Mouse (Mus musculus) activated CD4-positive, CD25-positive, alpha-beta regulatory T cell, adult 4 months (primary cell): Measurements from ENCODE around the gene Stat5a. TPM values are rescaled to one million over a fixed set of nuclear protein-coding genes. Genes with fewer than 3 reads are reported as not detected.
A peak's percentile ranks its signal among the peaks of the same experiment; 100 is the strongest.

Experiments
- ATAC-seq: one replicate; pipeline ENCODE4 v1.8.0; 2017
- polyA plus RNA-seq, 2 experiments: library from polyadenylated mRNA; unstranded; fragments of 100-300 nt; shearing (Covaris generic); gene quantifications; one replicate each; pipeline ENCODE4 v1.2.1; 2017

The Stat5a gene
- polyA plus RNA-seq, 2 experiments from 2014 or later: 23.8 to 37.0 TPM

DNA sequence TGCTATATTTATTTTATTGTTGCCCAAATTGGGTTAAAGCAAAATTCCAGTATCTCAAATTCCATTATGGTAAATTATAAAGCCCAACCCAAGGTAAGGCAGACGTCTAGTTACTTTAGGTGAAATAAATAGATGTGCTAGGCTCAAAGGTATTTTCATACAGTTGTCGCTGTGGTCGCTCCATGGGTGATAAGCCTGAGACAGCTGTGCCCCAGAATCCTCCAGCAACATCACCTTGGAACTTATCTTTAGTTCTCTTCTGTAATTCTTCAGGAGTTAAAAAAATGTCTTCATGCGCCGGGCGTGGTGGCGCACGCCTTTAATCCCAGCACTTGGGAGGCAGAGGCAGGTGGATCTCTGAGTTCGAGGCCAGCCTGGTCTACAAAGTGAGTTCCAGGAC is 20.3 kb upstream of the Stat5a start:
- ATAC-seq: no peak

DNA sequence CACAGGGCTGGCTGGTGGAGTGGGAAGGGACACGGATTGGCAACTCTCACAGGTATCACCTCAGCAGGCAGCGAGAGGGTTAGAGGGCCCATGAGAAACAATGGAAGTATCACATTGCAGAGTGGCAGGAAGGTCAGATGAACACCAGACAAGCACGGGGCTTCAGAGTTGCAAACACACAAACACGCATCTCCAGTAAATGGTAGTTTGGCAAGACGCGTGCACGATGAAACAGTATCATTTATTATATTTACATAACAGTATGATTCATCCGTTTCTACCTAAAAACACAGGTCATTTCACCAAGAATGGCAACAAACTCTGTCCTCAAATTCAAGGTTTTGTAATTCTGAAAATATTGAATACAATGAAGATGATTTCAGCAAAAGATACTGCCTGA is 19.6 kb upstream of the Stat5a start:
- no peak for ATAC-seq

DNA sequence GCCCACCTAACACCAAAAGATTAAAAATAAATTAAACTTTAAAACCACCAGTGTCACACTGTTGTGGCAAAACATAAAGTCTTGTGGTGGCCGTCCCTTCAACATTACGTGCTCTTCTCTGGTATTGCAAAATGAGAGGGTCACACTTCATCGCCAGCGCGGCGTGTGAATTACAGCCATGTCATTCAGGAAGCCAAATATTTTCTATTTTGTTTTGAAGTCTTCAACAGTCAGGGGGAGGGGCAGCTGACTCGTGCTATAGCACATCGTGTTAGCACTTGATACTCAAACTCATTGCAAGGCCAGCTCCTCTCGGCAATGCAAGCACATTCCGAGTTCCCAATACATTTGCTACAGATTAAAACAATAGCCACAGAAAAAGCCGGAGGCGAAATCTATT is 18.3 kb upstream of the Stat5a start:
- ATAC-seq: peak; percentile 30

DNA sequence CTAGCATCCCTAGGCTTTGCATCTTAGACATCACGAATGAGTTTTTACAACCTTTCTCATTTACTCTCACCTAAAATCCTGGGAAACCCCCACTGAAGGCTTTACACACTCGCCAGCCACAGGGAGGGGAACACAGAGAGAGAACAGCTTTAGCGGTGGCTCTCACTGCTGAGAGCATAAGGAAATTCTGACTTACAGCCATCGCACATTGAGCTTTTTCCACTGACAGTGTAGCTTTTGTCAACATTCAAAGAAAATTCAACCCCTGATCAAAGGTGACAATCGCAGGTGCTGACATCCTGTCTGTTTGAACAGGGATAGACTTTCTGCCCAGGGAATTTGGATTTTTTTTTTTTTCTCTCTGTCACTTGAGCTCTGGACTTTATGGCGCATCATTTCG is 17.1 kb upstream of the Stat5a start:
- peak; percentile 31 for ATAC-seq

DNA sequence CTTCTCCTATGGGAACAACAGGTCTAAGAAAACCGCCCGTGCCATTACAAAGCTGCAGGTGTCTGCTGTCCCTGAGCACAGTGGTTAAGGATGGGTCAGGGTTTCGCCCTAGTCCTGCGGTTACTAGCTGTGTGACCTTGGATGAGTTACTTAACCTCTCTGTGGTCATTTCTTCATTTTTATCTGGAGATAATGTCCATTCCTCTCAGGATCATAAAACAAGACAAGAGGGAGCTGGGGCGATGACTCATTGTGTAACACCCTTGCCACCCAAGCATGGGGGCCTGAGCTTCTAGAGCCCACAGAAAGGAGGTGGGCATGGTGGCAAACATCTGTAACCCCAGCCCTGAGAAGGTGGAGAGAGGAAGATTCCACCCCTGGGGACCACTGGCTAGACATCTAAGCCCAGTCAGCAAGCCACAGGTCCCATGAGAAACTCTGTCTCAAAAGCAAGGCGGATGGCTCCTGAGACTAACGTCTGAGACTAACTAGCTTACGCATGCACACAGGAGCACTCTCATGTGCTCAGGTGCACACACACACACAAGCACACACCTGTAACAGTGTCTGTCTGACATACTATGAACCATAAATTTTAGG is 16.0 kb upstream of the Stat5a start:
- ATAC-seq: no peak

DNA sequence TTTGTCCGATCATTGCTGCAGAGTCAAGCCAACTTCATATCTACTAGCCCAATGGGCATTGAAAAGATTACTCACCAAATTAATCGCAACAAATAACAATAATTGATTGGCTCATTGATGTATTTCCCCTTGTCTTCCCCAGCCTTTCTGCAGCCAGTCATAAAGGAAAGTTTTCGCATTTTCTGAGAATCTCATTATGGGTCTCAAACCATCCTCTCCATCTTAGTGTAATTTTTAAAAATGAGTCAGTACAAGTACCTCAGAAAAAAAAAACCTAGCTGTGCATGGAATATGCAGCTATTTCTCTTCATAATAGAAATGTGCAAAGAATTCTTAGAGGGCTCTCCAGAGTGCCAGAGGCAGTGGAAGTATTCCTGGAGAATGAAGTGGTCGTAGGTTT is 15.0 kb upstream of the Stat5a start:
- ATAC-seq: no peak

DNA sequence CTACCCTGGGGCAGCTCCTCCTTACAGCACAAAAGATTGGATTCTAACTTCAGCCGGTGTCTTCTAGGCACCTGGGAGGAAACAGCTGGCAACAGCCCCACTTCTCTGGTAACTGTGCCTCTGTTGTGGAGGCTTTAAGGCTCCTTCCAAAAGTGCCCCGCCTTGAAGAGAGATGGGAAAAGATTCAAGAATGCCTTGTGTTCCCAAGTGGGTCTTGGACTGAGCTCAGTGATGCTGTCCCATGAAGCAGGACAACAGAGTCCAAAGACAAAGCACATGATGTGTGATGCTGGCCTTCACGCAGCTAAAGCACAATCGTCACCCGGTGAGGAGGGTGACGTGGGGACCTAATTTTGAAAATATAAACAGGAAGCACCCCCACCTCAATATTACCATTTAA is 13.4 kb upstream of the Stat5a start:
- ATAC-seq: peak; percentile 45

DNA sequence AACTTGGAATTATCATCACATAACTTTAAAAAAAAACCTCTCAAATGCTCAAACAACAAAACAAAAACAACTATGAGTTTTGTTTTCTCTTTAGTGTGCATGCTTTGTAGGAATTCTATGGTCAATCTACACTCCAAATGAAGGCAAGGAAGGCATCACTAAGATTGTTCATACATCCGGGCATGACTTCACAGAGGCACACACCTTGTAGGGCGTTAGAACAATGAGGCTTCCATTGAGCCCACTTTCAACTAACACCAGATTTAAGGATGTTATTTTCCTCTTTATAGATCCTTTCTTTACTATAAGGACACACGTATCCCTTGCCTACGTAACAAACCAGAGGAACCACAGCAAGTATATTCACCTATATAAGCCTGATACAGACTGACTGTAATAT is 11.6 kb upstream of the Stat5a start:
- ATAC-seq: no peak

DNA sequence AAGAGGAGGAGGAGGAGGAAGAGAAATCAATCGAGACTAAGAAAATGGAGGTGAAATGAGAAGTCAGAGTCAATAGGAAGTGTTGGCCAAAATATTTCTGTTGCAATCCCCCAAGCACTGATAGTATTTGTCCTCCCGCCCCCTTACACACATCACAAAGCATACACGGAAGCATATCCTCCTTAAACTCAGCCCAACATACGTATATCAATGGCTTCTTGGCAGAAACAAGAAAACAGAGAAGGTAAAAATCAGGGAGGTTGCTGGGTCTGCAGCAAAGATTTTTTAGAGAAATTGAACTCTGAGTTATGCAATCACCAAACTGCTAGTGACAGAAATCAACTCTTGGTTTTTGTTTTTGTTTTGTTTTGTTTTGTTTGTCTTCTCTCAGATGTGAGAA is 11.1 kb upstream of the Stat5a start:
- ATAC-seq: peak; percentile 55

DNA sequence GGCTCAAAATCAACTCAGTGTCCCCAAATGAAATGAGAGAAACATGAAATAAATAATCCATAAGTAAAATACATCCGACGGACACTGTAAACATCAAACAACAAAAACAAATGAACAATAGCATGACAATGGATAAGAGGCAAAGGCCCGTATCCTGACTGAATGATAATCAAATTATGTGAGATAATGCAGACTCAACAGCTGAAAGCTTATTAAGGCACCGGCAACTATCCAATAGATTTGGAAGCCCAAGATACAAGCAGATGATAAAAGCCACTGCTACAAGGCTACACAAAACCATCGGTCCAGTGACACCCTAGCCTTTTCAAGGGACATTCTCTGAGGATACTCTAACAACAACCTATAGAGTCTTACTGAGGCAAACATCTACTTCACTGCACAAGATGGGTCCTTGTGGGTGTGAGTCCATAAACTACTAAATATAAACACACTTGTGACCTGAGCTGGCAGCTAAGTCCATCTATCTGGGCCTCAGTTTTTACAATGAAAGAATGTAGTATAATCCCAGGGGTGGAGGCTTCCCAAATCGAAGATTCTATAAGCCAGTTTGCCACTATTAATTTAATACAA is 10.3 kb upstream of the Stat5a start:
- no peak for ATAC-seq

DNA sequence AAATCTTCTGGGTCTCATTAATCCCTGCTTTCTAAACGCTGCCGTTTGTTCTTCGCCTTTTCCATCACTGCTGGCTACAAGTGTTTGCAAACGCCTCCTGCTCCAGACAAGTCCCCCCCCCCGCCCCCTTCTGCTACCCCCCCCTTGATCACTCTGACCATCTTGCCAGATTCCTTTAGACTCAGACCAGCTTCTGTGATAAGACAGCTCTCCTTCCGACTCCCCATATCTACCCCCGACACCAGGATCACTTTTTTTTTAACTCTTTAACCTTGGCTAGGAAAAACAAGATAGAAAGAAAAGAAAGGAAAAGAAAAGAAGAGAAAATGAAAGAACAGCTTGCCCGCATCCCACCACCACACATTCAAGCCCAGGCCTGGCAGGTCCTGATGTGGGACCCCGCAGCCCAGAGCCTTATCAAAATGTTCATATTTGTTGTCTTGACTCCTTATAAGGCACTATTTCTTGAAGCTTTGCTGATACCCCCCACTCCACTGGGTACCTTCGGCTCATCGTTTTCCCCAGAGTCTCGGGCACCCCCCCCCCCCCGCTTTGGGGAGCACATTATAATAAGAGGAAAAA is 9.6 kb upstream of the Stat5a start:
- no peak for ATAC-seq

DNA sequence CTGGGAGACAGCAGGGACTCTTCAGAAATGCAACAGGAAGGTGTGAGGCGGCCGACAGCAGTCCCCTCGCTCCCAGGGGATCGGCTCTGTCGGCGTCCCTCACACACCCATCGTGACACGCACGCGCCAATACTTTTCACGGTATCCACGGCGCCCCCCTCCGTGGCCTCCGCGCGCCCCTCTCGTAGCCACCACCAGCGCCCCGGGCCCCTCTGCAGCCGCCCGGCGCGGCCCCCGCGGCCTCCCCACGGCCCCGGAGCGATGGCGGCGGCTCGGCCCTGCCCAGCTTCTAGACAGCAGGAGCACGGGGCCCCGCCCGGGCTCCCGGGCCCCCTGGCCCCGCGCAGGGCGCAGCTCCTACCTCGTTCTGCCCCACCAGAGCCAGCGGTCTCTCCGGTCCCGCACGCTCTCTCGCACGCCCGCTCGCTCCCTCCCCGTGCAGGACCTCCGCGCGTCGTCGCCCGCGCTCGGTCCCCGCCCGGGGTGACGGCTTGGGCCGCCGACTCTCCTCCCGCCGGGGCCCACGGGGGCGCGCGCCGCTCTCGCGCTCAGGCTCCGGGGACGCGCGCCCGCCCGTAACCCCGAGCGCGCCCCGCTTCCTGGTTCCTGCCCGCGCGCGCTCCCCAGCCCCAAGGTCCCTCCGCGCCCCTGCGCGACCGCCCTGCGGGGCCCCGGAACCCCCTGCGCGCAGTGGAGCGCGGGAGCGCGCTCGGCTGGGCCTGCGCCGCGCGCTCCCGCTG is 8.9 kb upstream of the Stat5a start, which contains the start of gene Stat5b:
Stat5b (minus strand) TSS at position 687 of the 740 bp plus-strand sequence.
- ATAC-seq: peak; percentile 27

DNA sequence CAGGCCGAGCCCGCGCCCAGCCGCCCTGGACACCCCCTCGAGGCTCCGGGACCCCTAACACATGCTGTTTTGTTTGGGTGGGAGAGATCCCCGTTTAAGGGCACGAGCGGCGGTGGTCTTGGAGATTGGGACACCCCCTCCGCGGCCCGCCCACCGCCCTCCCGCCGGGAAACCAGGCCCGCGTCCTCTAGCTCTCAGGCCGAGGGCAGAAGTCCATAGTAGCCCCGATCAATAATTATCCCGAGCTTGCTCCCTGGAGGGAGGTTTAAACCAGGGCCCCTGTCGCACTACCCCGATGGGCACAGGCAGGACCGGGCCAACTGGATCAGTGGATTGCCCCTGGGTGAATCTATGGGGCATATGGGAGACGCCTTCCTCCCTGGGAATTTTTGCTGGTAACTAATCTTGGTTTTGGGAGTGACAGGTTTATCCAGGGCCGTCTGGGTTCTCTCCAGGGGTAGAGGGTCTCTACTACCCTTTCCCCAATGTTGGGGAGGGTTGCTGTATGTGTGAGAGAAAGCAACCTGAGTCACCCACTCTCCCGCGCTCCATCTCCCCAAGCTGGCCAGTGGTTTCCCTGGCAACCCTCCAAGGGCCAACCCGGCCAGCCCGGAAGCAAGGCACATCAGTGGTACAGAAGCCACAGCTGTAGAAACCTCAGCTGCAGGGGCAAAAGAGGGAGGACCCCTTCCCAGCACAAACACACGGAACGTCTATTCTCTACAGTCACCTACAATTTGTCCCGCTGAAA is 8.2 kb upstream of the Stat5a start:
- ATAC-seq: no peak

DNA sequence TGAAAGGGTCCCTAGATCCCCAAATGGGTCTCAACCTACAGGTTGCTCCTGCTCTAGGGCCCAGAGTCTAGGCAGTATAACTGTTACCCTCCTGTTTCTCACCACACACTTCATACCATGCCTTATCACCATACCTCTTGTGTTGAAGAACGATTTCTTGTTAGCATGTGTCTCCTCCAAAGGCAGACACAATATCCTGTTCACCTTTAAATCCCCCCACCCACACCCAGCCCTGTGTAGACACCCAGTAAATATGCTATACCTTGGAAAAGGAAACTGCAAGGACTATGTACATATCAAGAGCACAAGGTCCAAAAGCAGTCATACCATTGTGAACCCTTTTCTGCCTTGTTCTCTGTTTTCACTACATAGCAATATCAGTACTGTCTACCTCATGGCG is 7.1 kb upstream of the Stat5a start:
- no peak for ATAC-seq

DNA sequence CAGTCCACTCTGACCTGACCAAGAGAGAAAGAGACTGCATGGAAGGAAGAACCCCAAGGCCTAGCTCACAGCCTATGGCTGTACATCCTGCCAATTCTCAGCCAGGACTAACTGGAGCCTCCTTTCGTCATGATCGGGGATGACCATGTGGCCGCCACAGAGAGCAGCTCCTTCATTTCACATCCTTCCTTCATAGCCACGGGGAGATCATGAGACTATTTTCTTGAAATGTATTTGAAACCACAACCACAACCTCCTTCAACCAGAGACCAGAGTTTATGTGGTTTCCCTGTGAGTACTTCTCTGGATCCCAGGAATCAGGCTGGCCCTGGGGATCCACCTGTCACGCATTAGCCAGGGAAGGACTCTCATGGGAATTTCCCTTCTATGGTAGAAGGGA is 6.1 kb upstream of the Stat5a start:
- ATAC-seq: no peak

DNA sequence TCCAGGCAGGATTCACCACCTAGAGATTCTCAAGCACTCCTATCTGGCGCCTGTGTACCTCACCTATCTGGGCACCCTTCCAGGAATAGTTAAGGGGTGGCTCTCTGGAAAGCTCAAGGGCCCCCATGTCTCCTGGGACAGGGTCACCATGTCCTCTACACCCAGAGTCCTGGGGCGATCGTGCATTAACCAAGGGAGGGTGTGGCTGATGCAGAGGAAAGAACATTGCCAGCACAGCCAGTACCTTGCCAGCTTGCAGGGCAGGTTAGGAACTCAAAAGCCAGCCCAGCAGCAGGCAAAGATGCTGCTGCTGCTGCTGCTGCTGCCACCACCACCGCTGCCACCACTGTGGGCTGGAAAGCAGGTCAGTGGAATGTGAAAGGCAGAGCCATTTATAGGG is 4.9 kb upstream of the Stat5a start:
- ATAC-seq: no peak

DNA sequence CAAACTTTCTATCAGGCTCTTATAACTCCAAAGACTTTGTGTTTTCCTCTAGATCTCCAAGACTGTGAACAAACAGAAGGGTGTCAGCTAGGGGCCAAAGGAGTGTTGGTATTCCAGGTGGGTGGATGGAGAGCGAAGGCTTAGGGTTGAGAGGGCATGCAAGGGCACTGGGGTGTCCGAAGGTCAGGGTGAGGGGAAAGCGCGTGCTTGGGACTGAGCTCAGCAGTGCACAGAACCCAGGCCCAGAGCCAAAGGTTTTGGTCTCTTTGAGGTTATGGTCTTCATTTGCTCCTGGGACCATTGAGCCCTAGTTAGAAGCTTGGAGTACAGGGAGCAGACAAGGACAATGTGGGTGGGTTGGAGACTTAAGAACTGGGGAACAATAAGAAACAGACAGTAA is 4.0 kb upstream of the Stat5a start:
- ATAC-seq: no peak

DNA sequence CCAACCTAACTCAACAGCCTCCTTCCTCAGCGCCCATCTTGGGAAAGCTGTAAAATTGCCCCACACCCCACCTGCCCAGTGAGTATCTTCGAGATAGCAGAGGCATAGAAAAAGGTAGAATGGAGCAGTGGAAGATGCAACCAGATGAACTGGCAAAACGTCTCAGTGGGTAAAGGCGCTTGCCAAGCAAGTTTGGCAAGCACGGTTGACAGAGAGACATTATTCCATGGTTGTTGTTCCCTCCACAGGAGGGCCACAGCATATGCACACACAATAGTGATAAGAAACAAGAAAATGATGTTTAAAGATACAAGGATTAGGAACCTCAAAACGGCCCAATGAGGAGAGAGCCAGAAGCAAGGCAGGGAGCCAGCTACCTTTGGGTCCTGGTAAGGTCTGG is 1.2 kb upstream of the Stat5a start:
- ATAC-seq: no peak

DNA sequence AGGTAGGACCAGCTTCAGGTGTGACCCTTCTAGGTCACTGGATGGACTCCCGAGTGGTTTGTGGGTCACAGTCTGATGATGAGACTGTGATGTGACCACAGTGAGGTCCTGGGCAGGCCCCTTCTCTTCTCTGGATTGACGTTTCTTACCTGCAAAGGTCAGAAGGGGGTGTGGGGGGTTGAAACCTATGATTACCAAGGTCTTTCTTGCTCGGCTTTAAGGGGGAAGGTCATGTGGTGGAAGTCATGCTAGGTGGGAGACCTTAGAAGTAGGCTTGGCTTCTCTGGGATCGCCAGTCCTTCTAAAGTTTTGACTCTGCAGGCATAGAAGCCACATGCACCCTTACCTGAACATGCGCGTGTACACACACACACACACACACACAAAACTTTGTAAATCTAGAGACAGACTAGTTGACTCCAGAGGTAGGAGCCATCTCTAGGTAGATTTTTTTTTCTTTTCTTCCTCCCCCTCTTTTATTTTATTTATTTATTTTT is 476 bp downstream of the Stat5a start:
- ATAC-seq: no peak

DNA sequence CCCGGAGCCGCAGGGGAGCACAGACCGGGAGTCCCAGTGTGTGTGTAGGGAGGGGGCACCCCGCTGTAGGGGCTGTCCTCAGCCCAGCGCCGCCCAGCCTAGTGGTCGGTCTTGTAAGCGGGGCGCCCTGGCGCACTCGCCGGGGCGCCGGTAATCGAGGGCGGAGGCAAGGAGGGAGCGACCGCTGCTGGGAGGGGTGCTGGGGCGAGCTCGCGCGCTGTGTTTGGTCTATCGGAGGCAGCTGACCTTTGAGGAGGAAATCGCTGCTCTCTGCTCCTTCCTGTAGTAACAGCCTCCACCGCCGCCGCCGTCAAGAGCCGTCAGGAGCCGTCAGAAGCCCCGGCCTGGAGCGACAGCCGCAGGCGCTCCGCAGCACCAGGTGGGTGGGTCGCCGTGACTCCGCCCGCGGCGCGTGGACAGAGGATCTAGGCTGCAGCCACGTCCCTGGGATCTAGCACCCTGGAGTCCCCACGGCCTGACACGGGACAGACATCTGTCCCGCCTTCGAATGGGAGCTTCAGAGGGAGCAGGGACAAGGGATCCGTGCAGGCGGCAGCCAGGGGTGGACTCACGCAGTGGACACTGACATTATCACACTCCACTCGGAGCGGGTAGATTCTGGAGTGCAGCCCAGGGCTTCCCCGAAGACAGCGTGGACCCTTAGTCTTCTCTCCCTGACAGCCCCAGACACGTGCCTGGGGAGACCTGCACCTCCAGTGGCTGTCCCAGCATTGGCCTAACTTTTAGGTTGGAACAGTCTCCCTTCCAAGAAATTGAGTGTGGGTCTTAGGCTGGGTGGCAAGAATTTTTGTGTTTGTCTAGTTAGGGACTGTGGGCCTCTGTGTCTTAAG is 1.3 kb downstream of the Stat5a start:
- peak; percentile 98 for ATAC-seq

DNA sequence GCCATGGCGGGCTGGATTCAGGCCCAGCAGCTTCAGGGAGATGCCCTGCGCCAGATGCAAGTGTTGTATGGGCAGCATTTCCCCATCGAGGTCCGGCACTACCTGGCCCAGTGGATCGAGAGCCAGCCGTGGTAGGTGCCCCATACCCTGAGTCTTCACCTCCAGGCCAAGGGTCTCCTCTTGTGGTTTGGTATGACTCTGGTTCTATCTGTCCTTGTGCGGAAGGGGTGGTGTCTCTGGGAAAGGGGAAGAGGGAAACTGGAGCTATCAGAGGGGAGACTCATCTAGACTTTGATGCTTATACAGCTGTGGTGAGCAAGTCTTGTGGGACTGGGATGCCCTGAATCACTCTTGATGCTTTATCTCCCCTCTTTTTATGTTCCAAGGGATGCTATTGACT is 2.2 kb downstream of the Stat5a start:
- ATAC-seq: no peak

DNA sequence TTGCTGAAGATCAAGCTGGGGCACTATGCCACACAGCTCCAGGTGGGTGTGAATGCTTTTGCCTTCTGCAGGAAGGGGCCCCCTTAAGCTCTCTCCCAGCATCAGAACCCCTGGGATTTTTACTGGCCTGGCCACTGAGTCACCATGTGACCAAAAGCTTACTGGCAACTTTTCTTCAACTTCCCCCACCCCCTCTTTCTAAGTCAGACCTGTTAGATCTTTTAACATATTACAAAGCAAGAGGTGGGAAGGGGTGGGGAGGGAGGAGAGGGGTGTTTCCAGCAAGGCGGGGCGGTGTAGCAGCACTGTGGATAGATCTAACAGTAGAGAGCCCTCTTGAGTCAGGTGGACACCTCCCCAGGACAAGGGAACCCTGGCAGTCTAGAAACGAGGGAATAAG is 2.7 kb downstream of the Stat5a start:
- no peak for ATAC-seq
